In the genomic region with DNA sequence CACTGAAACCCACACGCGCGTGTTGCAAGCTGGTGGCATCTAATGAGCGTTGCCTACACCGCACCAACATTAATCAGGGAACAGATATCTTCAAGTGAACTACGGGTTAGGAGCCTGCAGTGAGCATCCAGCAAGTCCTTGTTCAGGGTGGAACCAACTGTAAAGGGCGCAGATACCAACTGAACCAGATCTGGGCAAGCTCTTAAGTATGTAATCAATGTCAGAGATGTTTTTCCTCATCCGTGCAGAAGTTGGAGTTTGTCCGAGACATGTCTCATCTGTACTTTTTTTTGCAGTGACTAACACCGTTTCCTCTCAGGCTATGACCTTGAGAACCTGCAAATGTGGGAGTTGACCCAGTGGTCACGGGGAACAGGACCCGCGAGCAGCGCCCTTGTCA, we compare ENCODE assay signal across 9 mouse cellular contexts. TPM values are rescaled to one million over a fixed set of nuclear protein-coding genes. Genes with fewer than 3 reads are reported as not detected.
DNase-seq lines count a peak whose midpoint lies in the region; ATAC-seq lines count a peak whose summit lies in the region.
"Had no signal": no experiment of that assay in that cellular context is flagged by ENCODE, and none has a peak within 500 bp of the region (broad histone marks: within the 10 kb centered on the region; RNA-seq: fewer than 3 reads in every experiment).

No protein-coding gene starts in this region.

- H3K4me1 ChIP-seq in heart, embryonic 12.5 days (replicated peaks), result peaks cover 22% of the 10 kb centered on the region
- H3K4me1 ChIP-seq in hindbrain, embryonic 11.5 days (replicated peaks; ENCODE audit: control insufficient read depth, insufficient read depth, low read length), result 0 out of 2 replicates have a peak, but pooled peaks cover 2% of the 10 kb centered on the region
- peaks cover 6% of the 10 kb centered on the region for H3K4me1 ChIP-seq in midbrain, embryonic 11.5 days (ENCODE audit: control insufficient read depth, insufficient read depth, low read length)

- WGBS in heart, embryonic 12.5 days, result 26% methylated on average over 14 of the region's 14 CpGs
- 35% methylated on average over 14 of the region's 14 CpGs for WGBS in hindbrain, embryonic 11.5 days
- 37% methylated on average over 14 of the region's 14 CpGs for WGBS in midbrain, embryonic 11.5 days

- no peaks in the 10 kb centered on the region for H3K36me3 ChIP-seq in heart, embryonic 12.5 days
- H3K36me3 ChIP-seq in hindbrain, embryonic 11.5 days (ENCODE audit: control insufficient read depth, insufficient read depth, low read length), result no peaks in the 10 kb centered on the region
- H3K36me3 ChIP-seq in midbrain, embryonic 11.5 days (ENCODE audit: control insufficient read depth, insufficient read depth, low read length), result no peaks in the 10 kb centered on the region

- H3K27me3 ChIP-seq in heart, embryonic 12.5 days (replicated peaks), result peaks cover 38% of the 10 kb centered on the region
- H3K27me3 ChIP-seq in hindbrain, embryonic 11.5 days (ENCODE audit: control insufficient read depth, insufficient read depth, low read length), result peaks cover 31% of the 10 kb centered on the region
- H3K27me3 ChIP-seq in midbrain, embryonic 11.5 days (ENCODE audit: control insufficient read depth, insufficient read depth, low read length), result peaks cover 31% of the 10 kb centered on the region
- H3K27me3 ChIP-seq: CH12.LX had no signal

- H3K4me3 ChIP-seq in heart, embryonic 12.5 days, result peak overlapping the region; percentile 54
- H3K4me3 ChIP-seq in hindbrain, embryonic 11.5 days (ENCODE audit: low read depth, low read length), result no peak overlapping the region
- H3K4me3 ChIP-seq in midbrain, embryonic 11.5 days (ENCODE audit: low read depth, low read length), result no peak overlapping the region; the same call in 1 of the 2 replicates

- H3K9ac ChIP-seq in heart, embryonic 12.5 days, result peak overlapping the region; percentile 61; the same call in 1 of the 2 replicates
- H3K9ac ChIP-seq in hindbrain, embryonic 11.5 days (ENCODE audit: low read depth, low read length), result no peak overlapping the region
- H3K9ac ChIP-seq in midbrain, embryonic 11.5 days (ENCODE audit: low read length), result no peak overlapping the region

- H3K4me2 ChIP-seq in heart, embryonic 12.5 days, result peak overlapping the region; percentile 88
- peak overlapping the region; percentile 70 for H3K4me2 ChIP-seq in hindbrain, embryonic 11.5 days (replicated peaks; ENCODE audit: low read depth, low read length)
- peak overlapping the region; percentile 72 for H3K4me2 ChIP-seq in midbrain, embryonic 11.5 days

- no peak overlapping the region for H3K27ac ChIP-seq in heart, embryonic 12.5 days (ENCODE audit: poor library complexity, severe bottlenecking)
- H3K27ac ChIP-seq in hindbrain, embryonic 11.5 days (ENCODE audit: low read depth, low read length), result no peak overlapping the region
- H3K27ac ChIP-seq in midbrain, embryonic 11.5 days (ENCODE audit: low read depth, low read length), result no peak overlapping the region

- no peak for ATAC-seq in heart, embryonic 12.5 days (ENCODE audit: insufficient number of reproducible peaks, low FRiP score)
- ATAC-seq in hindbrain, embryonic 11.5 days (ENCODE audit: low FRiP score), result no peak
- no peak for ATAC-seq in midbrain, embryonic 11.5 days (ENCODE audit: low FRiP score)

- no peak for DNase-seq in heart, postnatal 4 days
- peak; percentile 31 for DNase-seq in brain, adult 2 months (ENCODE audit: low read depth, low spot score)
- DNase-seq in hindbrain, embryonic 11.5 days (ENCODE audit: low spot score), result peak; percentile 7
- peak; percentile 86 for DNase-seq in midbrain, embryonic 11.5 days (ENCODE audit: low spot score, missing footprints)
- DNase-seq in layer of hippocampus, postnatal 10 days (ENCODE audit: low spot score in 2 of 2), result no peak
- DNase-seq in natural killer cell, adult 2 months (ENCODE audit: low spot score in 2 of 2), result no peak
- no peak for DNase-seq in urinary bladder, adult 2 months (ENCODE audit: low spot score)

- no peaks in the 10 kb centered on the region for H3K9me3 ChIP-seq in heart, embryonic 12.5 days (replicated peaks)
- H3K9me3 ChIP-seq in hindbrain, embryonic 11.5 days (ENCODE audit: control insufficient read depth, low read length), result no peaks in the 10 kb centered on the region
- H3K9me3 ChIP-seq in midbrain, embryonic 11.5 days (ENCODE audit: control insufficient read depth, low read length), result no peaks in the 10 kb centered on the region

RNA-seq across cellular contexts. Expression of gene Akain1, which starts 0.6 kb away (rescaled TPM):
- polyA plus RNA-seq in heart, embryonic 12.5 days (2016; fragmentation: Nextera tagmentation; extraction: Ambion mirVana), result not detected in 2 replicates
- under 1 TPM in 1 of 2 experiments, not detected in 1; 0.19 TPM for total RNA-seq in heart, postnatal 4 days (2021)
- not detected in 2 replicates for polyA plus RNA-seq in hindbrain, embryonic 11.5 days (2014; fragmentation: Nextera tagmentation; extraction: Ambion mirVana)
- 0.11 TPM in 1 of 2 replicates, not detected in the other for polyA plus RNA-seq in midbrain, embryonic 11.5 days (2014; fragmentation: Nextera tagmentation; extraction: Ambion mirVana)
- 1 to 10 TPM; 4.1 to 4.4 TPM for total RNA-seq in layer of hippocampus, postnatal 10 days (2021)
- polyA plus RNA-seq in urinary bladder, adult 2 months (2012; rRNA removed), result not detected in 2 replicates
- total RNA-seq: CH12.LX had no signal

RNA-seq across cellular contexts. Expression of gene Zbtb14, which starts 55.6 kb away (rescaled TPM):
- 15.9 and 16.5 TPM in 2 replicates for polyA plus RNA-seq in heart, embryonic 12.5 days (2016; fragmentation: Nextera tagmentation; extraction: Ambion mirVana)
- total RNA-seq in heart, postnatal 4 days (2021), result 10 to 100 TPM; 12.1 to 13.3 TPM
- polyA plus RNA-seq in hindbrain, embryonic 11.5 days (2014; fragmentation: Nextera tagmentation; extraction: Ambion mirVana), result 26.0 and 33.5 TPM in 2 replicates
- 35.7 and 38.3 TPM in 2 replicates for polyA plus RNA-seq in midbrain, embryonic 11.5 days (2014; fragmentation: Nextera tagmentation; extraction: Ambion mirVana)
- 10 to 100 TPM; 22.6 to 23.8 TPM for total RNA-seq in layer of hippocampus, postnatal 10 days (2021)
- polyA plus RNA-seq in urinary bladder, adult 2 months (2012; rRNA removed), result 12.9 and 16.0 TPM in 2 replicates

Comparison
In these comparisons a context has a peak if more than half of its experiments do, and no peak if none do; other contexts are left out.
1. DNase-seq: peak in brain, adult 2 months (single experiment), hindbrain, embryonic 11.5 days (single experiment) and midbrain, embryonic 11.5 days (single experiment); none in heart, postnatal 4 days (single experiment), layer of hippocampus, postnatal 10 days (0 of 2), natural killer cell, adult 2 months (0 of 2) and urinary bladder, adult 2 months (single experiment).
2. Peak in every context shown above with its lines, with median percentiles within 50 percentile points of each other: H3K4me2 ChIP-seq.